In genomic region chr8:46892511-46893273, GRCm38 (mm10) we compare ENCODE assay signal across 8 mouse cellular contexts.
DNase-seq lines count a peak whose midpoint lies in the region; ATAC-seq and TF ChIP-seq lines count a peak whose summit lies in the region.

No protein-coding gene starts in this region.

- H3K27ac ChIP-seq in heart, adult 2 months = peak overlapping the region; percentile 48
- peak overlapping the region; percentile 78 for H3K27ac ChIP-seq in kidney, postnatal 0 days

- H3K27me3 ChIP-seq in heart, adult 2 months (ENCODE audit: control insufficient read depth, insufficient read depth, low read length) = no peaks in the 10 kb centered on the region
- H3K27me3 ChIP-seq in kidney, postnatal 0 days (ENCODE audit: insufficient read depth, low read length) = no peaks in the 10 kb centered on the region

- no peaks in the 10 kb centered on the region for H3K9me3 ChIP-seq in kidney, postnatal 0 days (replicated peaks; ENCODE audit: low read length)

- 0 out of 2 replicates have a peak, but pooled peaks have one; percentile 25 for ATAC-seq in kidney, postnatal 0 days (replicated peaks; ENCODE audit: low FRiP score, low read depth)

- TF ChIP-seq CTCF in heart, adult 2 months (IDR thresholded peaks at IDR 0.05) = no peak
- no peak for TF ChIP-seq CTCF in kidney, postnatal 0 days (IDR thresholded peaks at IDR 0.05; ENCODE audit: low read depth)

- H3K36me3 ChIP-seq in heart, adult 2 months (ENCODE audit: control insufficient read depth, insufficient read depth, low read length) = no peaks in the 10 kb centered on the region
- no peaks in the 10 kb centered on the region for H3K36me3 ChIP-seq in kidney, postnatal 0 days (ENCODE audit: insufficient read depth, low read length)

- 25% methylated on average over 22 of the region's 22 CpGs for WGBS in heart, adult 2 months
- WGBS in kidney, postnatal 0 days = 53% methylated on average over 22 of the region's 22 CpGs

- peaks cover 8% of the 10 kb centered on the region; the same call in 1 of the 2 replicates for H3K4me1 ChIP-seq in heart, adult 2 months (ENCODE audit: control insufficient read depth, insufficient read depth, low read length)
- H3K4me1 ChIP-seq in kidney, postnatal 0 days (replicated peaks; ENCODE audit: insufficient read depth, low read length) = no peaks in the 10 kb centered on the region

- intact Hi-C loops in heart, adult 2 months (cut with DNase I) = loop anchor here (5.0 kb wide), 1 partner anchor 40 kb away; no protein-coding TSS in a partner anchor

- TF ChIP-seq POLR2A in heart, adult 2 months (IDR thresholded peaks at IDR 0.05; ENCODE audit: insufficient read depth, low read depth, low read length) = 0 out of 2 replicates have a peak, but pooled peaks have one; percentile 27

- DNase-seq in cerebellum, adult 11 months = peak; percentile 4
- no peak for DNase-seq in cerebellum, adult 9-10 months
- peak; percentile 79 to 86 for DNase-seq in urinary bladder, postnatal 4 days (ENCODE audit: low spot score in 2 of 2)
- DNase-seq in urinary bladder, postnatal 25 days (ENCODE audit: low spot score) = no peak
- DNase-seq in heart, adult 2 months = peak; percentile 68 to 75
- peak; percentile 77 for DNase-seq in kidney, postnatal 0 days (ENCODE audit: low spot score)
- peak; percentile 71 to 87 for DNase-seq in lung, postnatal 4 days
- DNase-seq in thymus, adult 18-20 months = no peak

- H3K9ac ChIP-seq in heart, adult 2 months (ENCODE audit: low read depth, low read length) = no peak overlapping the region
- H3K9ac ChIP-seq in kidney, postnatal 0 days (ENCODE audit: low read depth, low read length) = no peak overlapping the region

- H3K4me3 ChIP-seq in heart, adult 2 months = no peak overlapping the region
- H3K4me3 ChIP-seq in kidney, postnatal 0 days (replicated peaks; ENCODE audit: low read depth, low read length) = no peak overlapping the region

- no peaks in the 10 kb centered on the region for H3K79me2 ChIP-seq in heart, adult 2 months (replicated peaks; ENCODE audit: control insufficient read depth, insufficient read depth, low read length)

- 0 out of 2 replicates have a peak, but pooled peaks have one; percentile 20 for TF ChIP-seq EP300 in heart, adult 2 months (IDR thresholded peaks at IDR 0.05; ENCODE audit: insufficient read depth, low read depth, low read length)

- H3K4me2 ChIP-seq in kidney, postnatal 0 days (ENCODE audit: low read length) = peak overlapping the region; percentile 30

Comparison
In these comparisons a context has a peak if more than half of its experiments do, and no peak if none do; other contexts are left out.
1. DNase-seq: peak in cerebellum, adult 11 months (single experiment), urinary bladder, postnatal 4 days (2 of 2), heart, adult 2 months (2 of 2), kidney, postnatal 0 days (single experiment) and lung, postnatal 4 days (2 of 2); none in cerebellum, adult 9-10 months (single experiment), urinary bladder, postnatal 25 days (single experiment) and thymus, adult 18-20 months (0 of 2).